ENCODE assay signal across 16 mouse cellular contexts in genomic region chr3:28485716-28486115, GRCm38 (mm10).
DNase-seq lines count a peak whose midpoint lies in the region; ATAC-seq and TF ChIP-seq lines count a peak whose summit lies in the region.
"Had no signal": no experiment of that assay in that cellular context is flagged by ENCODE, and none has a peak within 500 bp of the region (broad histone marks: within the 10 kb centered on the region; RNA-seq: fewer than 3 reads in every experiment).

No protein-coding gene starts in this region.

- no peak overlapping the region for H3K27ac ChIP-seq in cerebellum, adult 2 months (ENCODE audit: insufficient read depth, low read length)
- no peak overlapping the region for H3K27ac ChIP-seq in midbrain, embryonic 15.5 days
- H3K27ac ChIP-seq in midbrain, embryonic 16.5 days (ENCODE audit: low read length) = no peak overlapping the region
- H3K27ac ChIP-seq: hindbrain, embryonic 15.5 days; kidney, embryonic 15.5 days; limb, embryonic 15.5 days; lung, embryonic 15.5 days; midbrain, embryonic 10.5 days had no signal

- no peaks in the 10 kb centered on the region for H3K9me3 ChIP-seq in midbrain, embryonic 15.5 days
- no peaks in the 10 kb centered on the region for H3K9me3 ChIP-seq in midbrain, embryonic 16.5 days (replicated peaks; ENCODE audit: control insufficient read depth, low read length, poor library complexity, severe bottlenecking)
- H3K9me3 ChIP-seq: hindbrain, embryonic 15.5 days; kidney, embryonic 15.5 days; limb, embryonic 15.5 days; lung, embryonic 15.5 days had no signal

- TF ChIP-seq POLR2A in cerebellum, adult 2 months (IDR thresholded peaks at IDR 0.05; ENCODE audit: borderline replicate concordance, insufficient read depth, low read length) = no peak

- H3K27me3 ChIP-seq in cerebellum, adult 2 months (ENCODE audit: control insufficient read depth, insufficient read depth, low read length) = no peaks in the 10 kb centered on the region
- no peaks in the 10 kb centered on the region for H3K27me3 ChIP-seq in midbrain, embryonic 15.5 days (replicated peaks)
- H3K27me3 ChIP-seq in midbrain, embryonic 16.5 days (ENCODE audit: control insufficient read depth, insufficient read depth, low read depth, low read length) = no peaks in the 10 kb centered on the region
- H3K27me3 ChIP-seq: hindbrain, embryonic 15.5 days; kidney, embryonic 15.5 days; limb, embryonic 15.5 days; lung, embryonic 15.5 days had no signal

- intact Hi-C loops in heart, postnatal 10 days (cut with DNase I) = no loop called here

- ATAC-seq in frontal cortex, adult (ENCODE audit: low TSS enrichment) = peak; percentile 86
- no peak for ATAC-seq in midbrain, embryonic 15.5 days (replicated peaks)
- no peak for ATAC-seq in megakaryocyte-erythroid progenitor cell, adult 5-6 weeks (replicated peaks; ENCODE audit: low FRiP score, low TSS enrichment, poor library complexity, severe bottlenecking)
- no peak for ATAC-seq in midbrain, embryonic 16.5 days

- no peak overlapping the region for H3K4me2 ChIP-seq in midbrain, embryonic 15.5 days
- no peak overlapping the region for H3K4me2 ChIP-seq in midbrain, embryonic 16.5 days (ENCODE audit: low read length)
- H3K4me2 ChIP-seq: hindbrain, embryonic 15.5 days; kidney, embryonic 15.5 days; limb, embryonic 15.5 days; lung, embryonic 15.5 days had no signal

- no peaks in the 10 kb centered on the region for H3K36me3 ChIP-seq in midbrain, embryonic 15.5 days (replicated peaks)
- H3K36me3 ChIP-seq in midbrain, embryonic 16.5 days (ENCODE audit: control insufficient read depth, insufficient read depth, low read length) = no peaks in the 10 kb centered on the region
- H3K36me3 ChIP-seq: kidney, embryonic 15.5 days; limb, embryonic 15.5 days; lung, embryonic 15.5 days; midbrain, embryonic 10.5 days had no signal

- no peak overlapping the region for H3K4me3 ChIP-seq in cerebellum, adult 2 months (replicated peaks; ENCODE audit: insufficient read depth, low read depth, low read length)
- H3K4me3 ChIP-seq in midbrain, embryonic 15.5 days = no peak overlapping the region
- H3K4me3 ChIP-seq in midbrain, embryonic 16.5 days (ENCODE audit: low read depth, low read length) = no peak overlapping the region
- H3K4me3 ChIP-seq: erythroblast, embryonic 14.5 days; hindbrain, embryonic 15.5 days; kidney, embryonic 15.5 days; limb, embryonic 15.5 days; lung, embryonic 15.5 days; midbrain, embryonic 10.5 days had no signal

- peaks cover 16% of the 10 kb centered on the region; the same call in 1 of the 2 replicates for H3K4me1 ChIP-seq in cerebellum, adult 2 months (ENCODE audit: control insufficient read depth, insufficient read depth, low read length)
- peaks cover 23% of the 10 kb centered on the region for H3K4me1 ChIP-seq in midbrain, embryonic 15.5 days
- H3K4me1 ChIP-seq in midbrain, embryonic 16.5 days (ENCODE audit: control insufficient read depth, insufficient read depth, low read length) = peaks cover 20% of the 10 kb centered on the region
- H3K4me1 ChIP-seq: kidney, embryonic 15.5 days; limb, embryonic 15.5 days; lung, embryonic 15.5 days had no signal

- TF ChIP-seq CTCF in cerebellum, adult 2 months (IDR thresholded peaks at IDR 0.05; ENCODE audit: borderline replicate concordance, insufficient read depth, low read depth, low read length) = no peak

- H3K9ac ChIP-seq in midbrain, embryonic 15.5 days = no peak overlapping the region
- no peak overlapping the region for H3K9ac ChIP-seq in midbrain, embryonic 16.5 days (ENCODE audit: low read depth, low read length)
- H3K9ac ChIP-seq: hindbrain, embryonic 15.5 days; kidney, embryonic 15.5 days; limb, embryonic 15.5 days; lung, embryonic 15.5 days had no signal

- WGBS in cerebellum, adult 2 months = 15% methylated on average over 7 of the region's 7 CpGs
- WGBS in midbrain, embryonic 15.5 days = 85% methylated on average over 7 of the region's 7 CpGs
- WGBS in midbrain, embryonic 16.5 days = 88% methylated on average over 7 of the region's 7 CpGs

- no peak for DNase-seq in frontal cortex, postnatal 25 days (ENCODE audit: low spot score in 2 of 2)
- peak; percentile 50 to 76 for DNase-seq in cerebellum, adult 2 months
- DNase-seq in heart, adult 18-20 months = peak; percentile 25 to 48
- peak; percentile 23 to 49 for DNase-seq in heart, postnatal 10 days
- DNase-seq: adrenal gland, adult 8-10 months; thymus, postnatal 25 days had no signal

Comparison
In these comparisons a context has a peak if more than half of its experiments do, and no peak if none do; other contexts are left out.
1. DNase-seq: peak in cerebellum, adult 2 months (2 of 2), heart, adult 18-20 months (2 of 2) and heart, postnatal 10 days (2 of 2); none in frontal cortex, postnatal 25 days (0 of 2).